Mouse (Mus musculus) T-helper 2 cell (primary cell): ENCODE data around the gene Deaf1.

Experiments used
- in situ Hi-C: fragments of 300-600 bp; cut with MboI, MseI; formaldehyde crosslinking; loops from one replicate; pipeline ENCODE4 v1.15.1; 2025; ENCODE audit warnings: high pct_unique_total_duplicates

Gene Deaf1

DNA sequence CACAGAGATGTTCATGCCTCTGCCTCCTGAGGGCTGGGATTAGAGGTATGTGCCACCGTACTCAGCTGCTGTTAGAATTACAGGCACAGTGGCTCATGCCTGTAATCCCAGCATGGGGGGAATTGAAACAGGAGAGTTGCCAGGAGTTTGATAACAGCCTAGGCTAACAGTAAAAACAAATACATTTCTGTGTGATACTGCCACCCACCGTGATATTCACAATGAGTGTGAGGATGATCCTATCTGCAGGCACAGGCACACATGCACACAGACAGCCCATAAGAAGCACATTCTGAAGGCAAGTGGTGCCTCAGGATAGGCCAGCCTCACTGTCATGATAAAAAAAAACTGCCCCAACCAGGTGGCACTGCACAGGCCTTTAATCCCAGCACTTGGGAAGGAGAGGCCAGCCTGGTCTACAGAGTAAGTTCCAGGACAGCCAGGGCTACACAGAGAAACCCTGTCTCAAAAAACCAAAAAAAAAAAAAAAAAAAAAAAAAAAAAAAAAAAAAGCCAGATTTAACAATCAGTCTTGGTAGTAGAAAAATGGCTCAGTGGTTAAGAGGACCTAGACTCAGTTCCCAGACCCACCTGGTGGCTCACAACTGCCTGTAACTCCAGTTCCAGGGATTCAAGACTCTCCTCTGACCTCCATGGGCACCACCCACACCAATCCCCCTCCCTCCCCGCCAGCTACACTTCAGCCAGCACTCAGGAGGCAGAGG lies 29.4 kb downstream of the Deaf1 start:
- in situ Hi-C loops: no loop called here

DNA sequence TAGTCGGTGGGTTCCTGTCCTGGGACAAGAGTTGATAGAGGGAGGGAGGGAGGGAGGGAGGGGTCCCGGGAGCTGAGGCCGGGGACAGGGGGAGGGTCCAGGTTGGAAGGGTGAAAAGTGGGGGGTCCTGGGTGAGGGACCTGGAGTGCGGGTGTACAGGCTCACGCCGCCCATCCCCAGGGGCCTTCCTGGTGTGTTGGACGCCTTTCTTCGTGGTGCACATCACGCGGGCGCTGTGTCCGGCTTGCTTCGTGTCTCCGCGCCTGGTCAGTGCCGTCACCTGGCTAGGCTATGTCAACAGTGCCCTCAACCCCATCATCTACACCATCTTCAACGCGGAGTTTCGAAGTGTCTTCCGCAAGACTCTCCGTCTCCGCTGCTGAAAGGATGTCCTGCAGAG lies 33.0 kb downstream of the Deaf1 start:
- in situ Hi-C loops: no loop called here

DNA sequence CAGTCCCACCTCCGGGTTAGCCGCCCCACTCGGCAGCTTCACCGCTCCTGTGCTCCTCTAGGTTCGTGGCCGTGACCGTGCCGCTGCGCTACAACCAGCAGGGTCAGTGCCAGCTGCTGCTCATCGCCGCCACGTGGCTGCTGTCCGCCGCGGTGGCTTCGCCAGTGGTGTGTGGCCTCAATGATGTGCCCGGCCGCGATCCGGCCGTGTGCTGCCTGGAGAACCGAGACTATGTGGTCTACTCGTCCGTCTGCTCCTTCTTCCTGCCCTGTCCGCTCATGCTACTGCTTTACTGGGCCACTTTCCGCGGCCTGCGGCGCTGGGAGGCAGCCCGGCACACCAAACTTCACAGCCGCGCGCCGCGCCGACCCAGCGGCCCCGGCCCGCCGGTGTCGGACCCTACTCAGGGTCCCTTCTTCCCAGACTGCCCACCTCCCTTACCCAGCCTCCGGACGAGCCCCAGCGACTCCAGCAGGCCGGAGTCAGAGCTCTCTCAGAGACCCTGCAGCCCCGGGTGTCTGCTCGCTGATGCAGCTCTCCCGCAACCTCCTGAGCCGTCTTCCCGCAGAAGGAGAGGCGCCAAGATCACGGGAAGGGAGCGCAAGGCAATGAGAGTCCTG lies 33.5 kb downstream of the Deaf1 start:
- in situ Hi-C loops: no loop called here

DNA sequence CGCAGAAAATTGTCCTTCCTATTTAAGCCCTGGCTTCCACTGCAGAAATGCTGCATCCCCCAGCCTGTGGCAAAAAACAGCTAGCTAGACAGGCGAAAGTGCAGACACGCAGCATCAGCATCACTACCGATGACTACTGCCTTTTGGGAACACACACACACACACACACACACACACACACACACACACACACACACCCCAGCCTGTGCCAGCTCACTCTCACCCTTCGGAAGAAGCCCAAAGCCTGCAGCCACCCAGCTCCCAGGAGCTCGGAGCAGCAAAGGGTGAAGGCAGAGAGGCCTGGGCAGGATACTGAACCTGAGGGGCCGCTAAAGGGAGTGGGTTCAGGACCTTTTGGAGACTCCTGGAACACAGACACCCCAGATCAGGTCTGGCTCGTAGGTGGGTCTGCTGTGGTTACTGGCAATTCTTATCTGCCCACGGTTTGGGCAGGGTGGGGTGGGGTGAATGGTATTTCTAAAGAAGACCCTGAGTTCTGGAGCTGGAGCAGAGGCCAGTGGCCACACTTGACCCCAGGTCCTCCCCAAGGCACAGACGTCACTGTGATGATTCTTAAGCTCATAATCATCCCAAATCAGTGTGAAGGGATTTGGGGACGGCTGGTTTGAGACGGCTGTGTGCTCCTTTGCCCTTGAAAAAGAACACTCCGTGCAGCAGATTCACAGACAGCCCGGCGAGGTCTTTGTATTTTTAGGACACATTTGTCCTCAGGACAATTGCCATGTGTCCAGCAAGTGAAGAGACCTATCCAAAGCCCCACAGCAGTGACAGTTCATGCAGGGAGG lies 34.7 kb downstream of the Deaf1 start:
- in situ Hi-C loops: no loop called here

DNA sequence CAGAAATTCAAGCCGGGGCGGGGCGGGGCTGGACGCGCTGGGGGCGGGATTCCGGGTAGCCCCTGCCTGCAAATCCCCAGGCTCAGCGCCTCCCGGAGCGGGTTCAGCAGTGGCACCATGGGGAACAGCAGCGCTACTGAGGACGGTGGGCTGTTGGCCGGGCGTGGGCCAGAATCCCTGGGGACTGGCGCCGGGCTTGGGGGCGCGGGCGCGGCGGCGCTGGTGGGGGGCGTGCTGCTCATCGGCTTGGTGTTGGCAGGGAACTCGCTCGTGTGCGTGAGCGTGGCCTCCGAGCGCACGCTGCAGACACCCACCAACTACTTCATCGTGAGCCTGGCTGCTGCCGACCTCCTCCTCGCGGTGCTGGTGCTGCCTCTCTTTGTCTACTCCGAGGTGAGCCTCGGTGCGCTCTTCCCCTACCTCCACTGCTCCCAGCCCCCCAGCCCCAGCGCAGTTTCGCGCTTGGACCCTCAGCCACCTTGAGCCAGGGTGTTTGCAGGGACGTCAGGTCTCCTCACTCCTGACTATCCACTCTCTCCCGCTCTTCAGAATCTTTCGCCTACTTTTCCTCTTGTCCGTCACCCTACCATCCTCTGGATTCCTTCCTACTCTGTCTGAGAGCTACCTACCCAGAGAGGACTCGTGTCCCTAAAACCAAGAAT lies 35.4 kb downstream of the Deaf1 start, which contains the start of gene Drd4:
Gene Drd4 (plus strand): TSS at position 86 of the 662 bp plus-strand sequence.
- in situ Hi-C loops: no loop called here

DNA sequence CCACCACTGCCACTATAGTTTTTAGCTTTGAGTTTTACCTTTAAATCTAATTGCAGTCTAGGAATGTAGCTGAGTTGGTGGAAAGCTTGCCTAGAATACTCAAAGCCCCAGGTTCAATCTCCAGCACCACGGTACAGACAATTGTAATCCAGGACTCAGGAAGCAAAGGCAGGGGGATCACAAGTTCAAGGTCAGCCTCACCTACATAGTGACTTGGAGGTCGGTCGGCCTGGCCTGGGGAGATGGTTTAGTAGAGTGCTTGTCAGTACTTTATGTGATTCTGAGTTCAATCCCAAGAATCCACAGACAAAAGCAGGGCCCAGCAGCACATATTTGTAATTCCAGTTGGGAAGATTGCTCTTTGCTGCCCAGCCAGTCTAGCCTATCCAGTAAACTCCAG lies 39.4 kb downstream of the Deaf1 start:
- in situ Hi-C loops: no loop called here

DNA sequence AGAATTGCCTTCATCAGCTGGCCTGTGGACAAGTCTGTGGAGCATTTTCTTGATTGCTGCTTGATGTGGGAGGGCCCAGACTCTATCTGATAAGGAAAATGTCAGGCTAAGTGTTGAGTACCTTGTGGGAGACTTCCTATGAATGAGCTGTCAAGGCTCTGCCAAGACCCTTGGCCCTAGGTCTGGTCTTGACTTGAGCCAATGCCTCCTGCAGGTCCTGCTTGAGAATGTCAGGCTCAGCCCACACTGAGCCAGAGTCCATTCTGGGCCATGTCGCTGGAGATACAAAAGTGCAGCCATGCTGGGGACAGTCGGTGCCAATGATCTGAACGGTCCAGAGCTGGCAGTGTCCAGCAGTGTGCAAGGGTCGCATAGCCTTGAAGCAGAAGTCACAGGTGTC lies 44.7 kb downstream of the Deaf1 start:
- in situ Hi-C loops: no loop called here

DNA sequence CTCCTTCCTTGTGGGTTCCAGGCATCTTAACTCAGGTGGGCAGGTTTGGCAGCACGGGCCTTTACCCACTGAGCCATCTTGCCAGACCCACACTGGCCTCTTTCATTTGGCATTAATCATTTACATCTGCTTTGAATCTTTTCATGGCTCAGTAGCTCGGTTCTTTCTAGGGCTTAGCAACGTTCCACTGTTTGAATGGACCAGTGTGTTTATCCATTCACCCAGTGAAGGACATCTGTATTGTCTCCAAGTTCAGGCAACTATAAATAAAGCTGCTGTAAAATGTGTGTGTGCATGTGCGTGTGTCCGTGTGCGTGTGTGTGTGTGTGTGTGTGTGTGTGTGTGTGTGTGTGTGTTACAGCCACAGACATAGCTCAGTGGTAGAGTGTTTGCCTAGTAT lies 46.0 kb downstream of the Deaf1 start:
- in situ Hi-C loops: no loop called here

DNA sequence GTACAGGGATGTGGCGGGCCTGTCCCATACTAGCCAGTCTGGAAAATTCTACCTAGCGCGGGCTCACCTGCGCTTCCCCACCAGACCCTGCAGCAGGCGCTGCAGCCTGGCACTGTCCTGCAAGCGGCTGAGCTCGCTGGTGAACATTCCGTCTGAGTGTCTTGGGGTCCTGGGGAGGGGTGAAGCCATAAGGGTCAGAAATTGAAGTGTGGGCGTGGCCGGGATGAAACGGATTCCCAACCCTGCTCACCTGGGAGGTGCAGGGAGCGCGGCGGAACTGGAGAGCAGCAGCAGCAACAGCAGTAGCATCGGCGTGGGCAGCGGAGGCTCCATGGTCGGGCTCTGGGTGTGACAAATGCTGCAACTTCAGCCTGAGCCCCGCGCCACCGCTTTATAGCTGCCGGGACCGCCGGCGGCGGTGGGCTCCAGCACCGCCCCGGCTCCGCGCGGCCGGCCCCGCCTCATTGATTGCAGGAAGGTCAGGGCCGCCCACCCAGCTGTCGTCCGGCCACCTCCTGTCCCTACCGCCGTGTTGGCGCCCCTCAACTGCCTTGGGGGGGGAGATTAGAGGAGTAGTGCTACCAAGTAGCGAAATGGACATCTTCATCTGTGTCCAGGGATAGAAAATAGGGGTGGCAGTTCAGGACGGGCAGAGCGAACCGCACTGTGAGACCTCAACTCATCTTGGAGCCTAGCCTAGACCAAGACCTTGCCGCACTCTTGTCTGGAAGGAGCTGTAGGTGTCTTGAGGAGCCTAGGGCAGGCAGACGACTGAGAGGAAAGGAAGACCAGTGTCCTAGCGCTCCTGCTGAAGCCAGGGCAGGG lies 48.5 kb downstream of the Deaf1 start, which contains the start of gene Sct:
Gene Sct (minus strand): TSS at position 368 of the 825 bp plus-strand sequence.
- in situ Hi-C loops: no loop called here

DNA sequence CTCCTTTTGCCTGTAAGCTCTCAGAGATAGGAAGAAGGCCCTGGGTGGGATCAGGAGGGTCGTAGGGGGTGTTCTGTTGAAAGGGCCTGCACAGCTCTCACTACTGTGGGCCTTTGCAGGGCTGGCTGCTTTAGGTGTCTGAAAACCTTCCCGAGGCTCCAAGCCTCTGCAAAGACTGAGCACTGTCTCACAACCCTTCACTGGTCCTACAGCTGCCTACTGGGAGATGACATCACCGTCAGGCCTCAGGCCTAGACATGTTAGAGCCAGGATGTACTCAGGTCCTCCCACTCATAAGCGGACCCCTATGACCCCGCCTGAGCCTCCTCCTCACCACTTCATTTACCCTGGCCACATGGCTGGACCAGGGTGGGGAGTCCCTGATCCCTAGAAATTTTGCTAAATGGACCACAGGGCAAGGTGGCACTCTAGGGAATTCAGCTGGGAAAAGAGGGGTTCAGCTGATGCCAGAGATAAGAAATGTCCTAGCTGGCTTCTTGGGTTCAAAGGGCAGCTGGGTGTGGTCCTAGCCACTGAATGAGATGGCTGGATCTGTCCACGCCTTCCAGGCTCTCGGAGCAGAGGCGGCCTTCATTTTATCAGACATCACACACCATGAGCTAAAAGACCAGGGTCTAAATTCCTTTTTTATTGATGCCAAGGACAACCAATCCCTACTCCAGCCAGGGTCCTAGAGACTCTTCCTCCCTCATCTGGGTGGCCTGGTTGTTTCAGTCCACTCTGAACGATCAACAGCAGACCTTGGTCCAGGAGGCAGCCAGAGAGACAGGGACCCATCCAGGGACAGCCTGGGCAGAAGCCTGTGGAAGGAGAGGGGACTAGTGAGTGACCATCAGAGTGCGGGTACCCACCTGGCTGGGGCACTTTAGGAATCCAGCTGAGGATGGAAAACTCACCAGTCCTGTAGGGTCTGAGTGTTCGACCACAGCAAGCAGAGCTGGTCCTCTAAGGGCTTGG lies 49.5 kb downstream of the Deaf1 start:
- in situ Hi-C loops: no loop called here

DNA sequence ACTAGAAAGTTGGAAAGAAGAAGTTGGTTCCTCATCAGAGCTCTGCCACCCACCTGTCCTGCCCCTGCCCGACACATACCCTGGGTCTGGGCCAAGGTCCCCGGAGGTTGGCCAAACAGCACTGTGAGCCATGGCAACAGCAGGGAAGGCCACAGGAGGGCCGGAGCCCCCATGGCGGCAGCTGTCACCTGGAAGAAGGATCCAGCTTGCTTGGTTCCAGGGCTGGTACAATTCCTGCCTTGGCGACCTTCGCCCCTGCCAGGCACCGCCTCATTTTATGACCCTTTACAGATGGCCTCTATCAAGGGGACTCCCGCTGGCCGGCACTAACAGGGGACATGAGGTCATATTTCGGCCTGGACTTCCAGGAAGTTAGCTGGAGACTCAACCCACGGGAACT lies 50.9 kb downstream of the Deaf1 start, which contains the start of gene Cdhr5:
Gene Cdhr5 (minus strand): TSS at position 241 of the 400 bp plus-strand sequence.
- in situ Hi-C loops: no loop called here

DNA sequence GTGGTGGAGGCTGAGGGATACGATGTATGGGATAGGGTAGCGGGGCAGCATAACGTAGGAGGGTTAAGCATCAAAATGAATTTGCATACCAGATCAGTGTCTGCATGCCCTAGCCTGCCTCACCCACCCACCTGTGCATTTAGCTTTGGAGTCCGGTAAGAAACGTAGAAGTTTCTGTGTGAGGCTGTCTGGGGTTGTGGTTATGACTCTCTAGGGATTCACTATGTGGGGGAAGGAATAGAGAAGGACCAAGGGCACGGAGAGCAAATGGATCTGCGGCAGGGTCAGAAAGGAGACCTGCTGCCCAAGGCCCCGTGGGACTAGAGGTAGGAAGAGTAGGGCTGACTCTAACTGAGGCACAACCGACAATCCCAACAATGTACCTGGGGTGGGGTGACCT lies 52.1 kb downstream of the Deaf1 start:
- in situ Hi-C loops: no loop called here

DNA sequence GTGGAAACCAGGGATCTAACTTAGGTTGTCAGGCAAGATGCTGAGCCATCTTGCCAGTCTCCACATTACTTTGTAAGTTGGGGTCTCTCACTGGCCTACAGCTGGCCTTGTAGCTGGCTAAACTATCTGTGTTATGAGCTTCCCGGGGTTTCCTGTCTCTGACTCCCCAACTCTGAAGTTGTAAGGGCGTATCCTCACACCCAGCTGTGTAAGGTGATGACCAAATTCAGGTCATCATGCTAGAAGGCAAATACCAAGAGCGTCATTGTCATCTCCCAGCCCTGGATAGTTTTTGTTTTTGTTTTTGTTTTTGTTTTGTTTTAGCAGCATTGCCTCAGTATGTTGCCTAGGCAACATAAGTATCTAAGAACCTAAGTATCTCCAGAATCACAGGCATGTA lies 56.9 kb downstream of the Deaf1 start:
- in situ Hi-C loops: loop anchor here (5.0 kb wide), 1 partner anchor 87 kb away; no protein-coding TSS in a partner anchor

DNA sequence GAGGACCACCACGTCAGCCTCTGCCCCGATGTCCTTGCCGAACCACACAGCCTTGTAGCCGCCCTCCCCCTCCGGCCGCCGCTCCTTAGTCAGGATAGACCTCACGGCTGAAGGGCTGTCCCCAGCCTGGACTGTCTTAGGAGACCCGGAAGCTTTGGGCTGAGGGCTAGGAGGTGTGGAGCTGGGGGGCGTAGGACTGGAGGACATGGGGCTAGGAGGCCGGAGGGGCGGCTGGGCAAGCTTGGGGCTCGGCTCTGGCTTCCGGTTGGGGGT lies 58.3 kb downstream of the Deaf1 start:
- in situ Hi-C loops: no loop called here

DNA sequence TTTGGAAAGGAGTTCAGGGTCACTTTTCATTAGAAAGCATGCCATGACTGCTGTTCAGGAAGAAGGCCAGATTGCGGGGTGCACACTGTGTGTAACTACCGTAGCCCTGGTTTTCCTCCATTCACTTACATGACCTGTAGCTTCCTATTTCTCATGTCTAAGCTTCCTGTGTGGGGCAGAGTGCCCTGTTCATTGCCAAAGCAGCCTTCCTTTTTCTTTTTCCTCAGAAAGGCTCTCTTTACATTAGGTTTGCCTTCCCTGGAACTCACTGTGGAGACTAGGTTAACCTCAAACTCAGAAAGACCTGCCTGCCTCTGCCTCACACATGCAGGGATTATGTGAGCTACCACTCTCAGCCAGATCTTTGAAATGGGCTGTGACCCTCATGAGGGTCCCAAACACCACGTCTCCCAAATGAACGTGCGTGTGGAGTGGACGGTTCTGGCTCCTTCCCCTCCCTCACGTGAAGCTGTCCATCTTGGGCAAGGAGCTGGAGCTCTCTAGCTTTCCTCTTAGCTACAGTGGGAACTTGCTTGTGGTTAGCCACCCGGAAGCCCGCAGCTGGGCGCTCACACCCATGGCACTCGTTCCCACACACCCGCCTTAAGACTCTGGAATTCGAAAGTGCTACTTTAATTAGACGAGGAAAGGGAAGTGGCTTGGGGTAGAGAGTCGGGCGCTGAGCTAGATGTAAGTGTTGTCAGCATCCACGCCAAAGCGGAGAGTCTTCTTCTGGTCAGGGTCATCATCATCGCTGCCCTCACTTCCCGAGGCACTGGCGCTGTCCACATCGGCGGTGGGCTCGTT lies 58.8 kb downstream of the Deaf1 start:
- in situ Hi-C loops: no loop called here

DNA sequence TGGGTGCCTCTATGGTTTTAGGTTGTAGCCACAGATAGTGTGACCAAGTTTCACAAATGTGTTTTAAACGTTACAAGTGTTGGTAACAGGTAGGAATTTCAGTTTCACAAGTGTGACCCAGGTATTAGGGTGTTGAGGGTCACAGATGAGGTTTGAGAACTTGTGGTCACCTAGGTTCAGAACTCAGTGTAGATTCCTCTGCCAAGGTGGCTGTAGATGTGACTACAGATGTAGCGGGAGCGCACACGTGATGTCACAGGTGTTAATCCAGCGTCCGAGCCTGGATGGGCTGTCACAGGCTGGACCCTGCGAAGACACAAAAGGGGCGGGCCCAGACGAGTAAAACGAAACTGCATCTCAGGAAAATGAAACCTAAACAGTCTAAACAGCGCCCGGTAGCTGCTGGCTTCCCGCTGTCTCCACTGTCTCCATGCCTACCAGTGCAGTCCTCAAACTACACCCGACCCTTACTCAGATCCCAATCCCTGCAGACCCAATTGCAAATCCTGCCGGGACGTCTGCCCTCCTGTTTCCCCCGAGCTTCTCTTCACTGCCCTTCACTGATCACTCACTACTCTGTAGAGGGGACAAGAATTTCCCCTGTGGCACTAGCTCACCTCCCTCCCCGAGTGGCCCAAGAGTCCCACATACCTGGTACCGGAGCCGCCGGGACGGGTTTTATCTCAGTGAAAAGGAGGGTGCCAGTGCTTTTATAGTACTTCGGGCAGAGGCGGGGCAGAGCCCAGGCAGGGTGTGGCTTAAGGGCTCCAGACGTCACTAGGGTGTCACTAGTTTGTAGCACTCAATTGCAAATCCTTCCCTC lies 61.5 kb downstream of the Deaf1 start, which contains the start of gene Irf7:
Gene Irf7 (minus strand): TSS at position 743 of the 823 bp plus-strand sequence.
- in situ Hi-C loops: no loop called here

DNA sequence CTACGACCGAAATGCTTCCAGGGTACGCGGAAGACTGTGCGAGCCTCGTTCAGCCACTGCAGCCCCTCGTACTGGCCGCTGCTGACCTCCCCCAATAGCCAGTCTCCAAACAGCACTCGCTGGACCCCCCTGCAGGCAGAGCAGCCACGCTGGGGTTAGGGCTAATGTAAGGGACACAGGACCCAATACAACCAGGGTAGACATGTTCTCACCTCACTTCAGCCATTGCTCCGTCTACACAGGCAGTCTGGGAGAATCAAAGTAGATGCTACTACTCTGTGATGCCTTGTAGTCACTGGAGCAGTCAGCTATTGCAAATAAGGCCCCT lies 62.1 kb downstream of the Deaf1 start:
- in situ Hi-C loops: no loop called here

DNA sequence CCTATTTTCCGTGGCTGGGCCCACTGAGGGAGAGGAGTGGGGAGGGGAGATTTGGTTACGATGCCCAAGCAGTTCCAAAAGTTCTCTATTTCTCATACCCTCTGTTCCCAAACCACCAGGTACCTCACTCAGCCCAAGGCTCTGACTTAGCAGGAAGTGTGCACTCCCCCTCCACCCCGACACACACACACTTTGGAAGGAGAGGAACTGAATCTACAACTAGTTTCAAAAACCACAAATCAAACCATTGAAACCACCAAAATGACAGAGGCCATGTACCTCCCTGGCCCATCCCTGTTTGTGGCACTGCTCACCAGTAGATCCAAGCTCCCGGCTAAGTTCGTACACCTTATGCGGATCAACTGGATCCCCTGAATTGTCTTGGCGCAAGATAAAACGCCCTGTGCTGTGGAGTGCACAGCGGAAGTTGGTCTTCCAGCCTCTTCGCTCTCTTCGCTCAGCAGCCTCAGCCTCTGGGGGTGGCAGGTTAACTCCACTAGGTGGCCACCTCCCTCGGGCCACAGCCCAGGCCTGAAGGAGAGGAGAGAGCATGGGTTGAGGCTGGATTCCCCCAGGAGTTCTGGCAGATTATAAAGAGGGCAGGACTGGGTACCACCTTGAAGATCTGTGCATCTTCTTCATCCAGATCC lies 62.6 kb downstream of the Deaf1 start:
- in situ Hi-C loops: no loop called here
